Mouse (Mus musculus) heart, embryonic 10.5 days (tissue): ENCODE results near the gene Krtap13-1. TPM values are rescaled to one million over a fixed set of nuclear protein-coding genes. Genes with fewer than 3 reads are reported as not detected.

Source experiments
- DNase-seq: peaks from one replicate; pipeline ENCODE4 v3.0.0-alpha.2; 2017; ENCODE audit warnings: low spot score
- H3K27ac ChIP-seq: fragments of 300-500 bp; sonication (generic); 2 replicates; pipeline ENCODE4 v1.5.1; 2016; ENCODE audit warnings: mild to moderate bottlenecking
- H3K27me3 ChIP-seq: fragments of 300-500 bp; sonication (generic); 2 replicates; pipeline ENCODE4 v1.6.1; 2016; ENCODE audit warnings: mild to moderate bottlenecking; ENCODE audit not compliant: poor library complexity, insufficient read depth, severe bottlenecking
- H3K36me3 ChIP-seq: fragments of 300-500 bp; sonication (generic); 2 replicates; pipeline ENCODE4 v1.6.1; 2016; ENCODE audit warnings: mild to moderate bottlenecking, moderate library complexity
- H3K4me1 ChIP-seq: fragments of 300-500 bp; sonication (generic); 2 replicates; pipeline ENCODE4 v1.6.1; 2016; ENCODE audit warnings: mild to moderate bottlenecking
- H3K4me3 ChIP-seq: fragments of 300-500 bp; sonication (generic); 2 replicates; pipeline ENCODE4 v1.5.1; 2016; ENCODE audit warnings: mild to moderate bottlenecking, moderate library complexity
- H3K9me3 ChIP-seq: fragments of 300-500 bp; sonication (generic); 2 replicates; pipeline ENCODE4 v1.6.1; 2016; ENCODE audit warnings: mild to moderate bottlenecking, moderate library complexity
- WGBS: fragments of 180-500 bp; shearing (Covaris S2); methylation state at CpG from one replicate; pipeline ENCODE4 v1.1.7; 2016; 5-methylcytosine and 5-hydroxymethylcytosine counted together
- polyA plus RNA-seq: library from polyadenylated mRNA; unstranded; fragments of >200 nt; fragmentation: Nextera tagmentation; extraction: Ambion mirVana; gene quantifications from 2 replicates; pipeline ENCODE4 v1.2.1, GENCODE M21; 2016

The Krtap13-1 gene
- not detected in 2 replicates for polyA plus RNA-seq

GRCm38 (mm10) chr16:88728812-88729275 lies at the start of gene Krtap13-1:
TSS of gene Krtap13-1 (plus strand) at chr16:88728862.
- Histone ChIP-seq H3K4me1 (no peaks in the 10 kb centered on the region), H3K4me3 (no peak within 1 kb of the TSS), H3K36me3 (no peaks in the 10 kb centered on the region), H3K9me3 (no peaks in the 10 kb centered on the region), H3K27me3 (no peaks in the 10 kb centered on the region), H3K27ac (no peak within 1 kb of the TSS)
- DNase-seq: no peak
- 65% methylated on average over 4 of the region's 4 CpGs for WGBS

- H3K9me3 ChIP-seq: no peaks in the 10 kb centered on the region
- H3K4me3 ChIP-seq: no peak overlapping the region
- DNase-seq: no peak
- H3K4me1 ChIP-seq: no peaks in the 10 kb centered on the region
- no peaks in the 10 kb centered on the region for H3K27me3 ChIP-seq
- H3K27ac ChIP-seq: no peak overlapping the region
- H3K36me3 ChIP-seq: no peaks in the 10 kb centered on the region
- 84% methylated on average over 6 of the region's 6 CpGs for WGBS
Measured at GRCm38 (mm10) chr16:88679099-88679498, 49.6 kb upstream of the Krtap13-1 start.

- WGBS: 69% methylated on average over 2 of the region's 2 CpGs
- no peaks in the 10 kb centered on the region for H3K4me1 ChIP-seq
- DNase-seq: no peak
- no peaks in the 10 kb centered on the region for H3K27me3 ChIP-seq
- H3K4me3 ChIP-seq: no peak overlapping the region
- no peaks in the 10 kb centered on the region for H3K9me3 ChIP-seq
- no peak overlapping the region for H3K27ac ChIP-seq
- no peaks in the 10 kb centered on the region for H3K36me3 ChIP-seq
Measured at GRCm38 (mm10) chr16:88681282-88681681, 47.4 kb upstream of the Krtap13-1 start.

- no peaks in the 10 kb centered on the region for H3K36me3 ChIP-seq
- no peak overlapping the region for H3K27ac ChIP-seq
Measured at GRCm38 (mm10) chr16:88696256-88696655, 32.4 kb upstream of the Krtap13-1 start.

GRCm38 (mm10) chr16:88701072-88701864 lies 27.4 kb upstream of the Krtap13-1 start:
- Histone ChIP-seq H3K4me3 (no peak overlapping the region), H3K27ac (no peak overlapping the region), H3K27me3 (no peaks in the 10 kb centered on the region), H3K4me1 (no peaks in the 10 kb centered on the region), H3K36me3 (no peaks in the 10 kb centered on the region), H3K9me3 (no peaks in the 10 kb centered on the region)
- no peak for DNase-seq
- WGBS: 55% methylated on average over 4 of the region's 4 CpGs

More at GRCm38 (mm10) chr16:88696256-88696655, 32.4 kb upstream of the Krtap13-1 start:
- H3K4me1 ChIP-seq: no peaks in the 10 kb centered on the region
- no peaks in the 10 kb centered on the region for H3K9me3 ChIP-seq
- H3K27me3 ChIP-seq: no peaks in the 10 kb centered on the region
- no peak overlapping the region for H3K4me3 ChIP-seq
- no peak for DNase-seq
- 77% methylated on average over 4 of the region's 4 CpGs for WGBS

GRCm38 (mm10) chr16:88707496-88708012 lies 21.1 kb upstream of the Krtap13-1 start, which contains the start of gene 2310061N02Rik:
TSS of gene 2310061N02Rik (minus strand) at chr16:88707962.
- Histone ChIP-seq H3K9me3 (no peaks in the 10 kb centered on the region), H3K27me3 (no peaks in the 10 kb centered on the region), H3K4me3 (no peak within 1 kb of the TSS), H3K36me3 (no peaks in the 10 kb centered on the region), H3K4me1 (no peaks in the 10 kb centered on the region), H3K27ac (no peak within 1 kb of the TSS)
- 89% methylated on average over 10 of the region's 10 CpGs for WGBS
- no peak for DNase-seq

- DNase-seq: no peak
- Histone ChIP-seq H3K9me3 (no peaks in the 10 kb centered on the region), H3K27me3 (no peaks in the 10 kb centered on the region), H3K4me1 (no peaks in the 10 kb centered on the region), H3K4me3 (no peak overlapping the region), H3K27ac (no peak overlapping the region), H3K36me3 (no peaks in the 10 kb centered on the region)
- 76% methylated on average over 4 of the region's 4 CpGs for WGBS
Measured at GRCm38 (mm10) chr16:88710757-88711156, 17.9 kb upstream of the Krtap13-1 start.

- Histone ChIP-seq H3K36me3 (no peaks in the 10 kb centered on the region), H3K4me1 (no peaks in the 10 kb centered on the region), H3K4me3 (no peak overlapping the region), H3K27ac (no peak overlapping the region), H3K27me3 (no peaks in the 10 kb centered on the region), H3K9me3 (no peaks in the 10 kb centered on the region)
- no peak for DNase-seq
- 81% methylated on average over 6 of the region's 6 CpGs for WGBS
Measured at GRCm38 (mm10) chr16:88711245-88711644, 17.4 kb upstream of the Krtap13-1 start.

- Histone ChIP-seq H3K36me3 (no peaks in the 10 kb centered on the region), H3K9me3 (no peaks in the 10 kb centered on the region), H3K27me3 (no peaks in the 10 kb centered on the region), H3K4me1 (no peaks in the 10 kb centered on the region), H3K27ac (no peak overlapping the region), H3K4me3 (no peak overlapping the region)
- DNase-seq: no peak
Measured at GRCm38 (mm10) chr16:88716549-88716948, 12.1 kb upstream of the Krtap13-1 start.

- 37% methylated on average over 1 of the region's 1 CpGs for WGBS
- H3K27me3 ChIP-seq: no peaks in the 10 kb centered on the region
- no peak overlapping the region for H3K4me3 ChIP-seq
- DNase-seq: no peak
- H3K27ac ChIP-seq: no peak overlapping the region
- H3K36me3 ChIP-seq: no peaks in the 10 kb centered on the region
- no peaks in the 10 kb centered on the region for H3K9me3 ChIP-seq
- H3K4me1 ChIP-seq: no peaks in the 10 kb centered on the region
Measured at GRCm38 (mm10) chr16:88720031-88720430, 8.6 kb upstream of the Krtap13-1 start.

GRCm38 (mm10) chr16:88735391-88735790 lies 6.7 kb downstream of the Krtap13-1 start:
- Histone ChIP-seq H3K9me3 (no peaks in the 10 kb centered on the region), H3K36me3 (no peaks in the 10 kb centered on the region), H3K27ac (no peak overlapping the region), H3K4me3 (no peak overlapping the region), H3K27me3 (no peaks in the 10 kb centered on the region), H3K4me1 (no peaks in the 10 kb centered on the region)
- no peak for DNase-seq
- 68% methylated on average over 2 of the region's 2 CpGs for WGBS

- WGBS: 71% methylated on average over 4 of the region's 4 CpGs
- H3K27me3 ChIP-seq: no peaks in the 10 kb centered on the region
- DNase-seq: no peak
- H3K36me3 ChIP-seq: no peaks in the 10 kb centered on the region
- no peak overlapping the region for H3K4me3 ChIP-seq
- H3K4me1 ChIP-seq: no peaks in the 10 kb centered on the region
- no peaks in the 10 kb centered on the region for H3K9me3 ChIP-seq
- no peak overlapping the region for H3K27ac ChIP-seq
Measured at GRCm38 (mm10) chr16:88744750-88745340, 16.2 kb downstream of the Krtap13-1 start.

GRCm38 (mm10) chr16:88747943-88748342 lies 19.3 kb downstream of the Krtap13-1 start:
- no peak for DNase-seq
- no peaks in the 10 kb centered on the region for H3K4me1 ChIP-seq
- H3K9me3 ChIP-seq: no peaks in the 10 kb centered on the region
- 81% methylated on average over 4 of the region's 4 CpGs for WGBS
- no peaks in the 10 kb centered on the region for H3K27me3 ChIP-seq
- no peak overlapping the region for H3K4me3 ChIP-seq
- no peak overlapping the region for H3K27ac ChIP-seq
- H3K36me3 ChIP-seq: no peaks in the 10 kb centered on the region
